In the genomic region with DNA sequence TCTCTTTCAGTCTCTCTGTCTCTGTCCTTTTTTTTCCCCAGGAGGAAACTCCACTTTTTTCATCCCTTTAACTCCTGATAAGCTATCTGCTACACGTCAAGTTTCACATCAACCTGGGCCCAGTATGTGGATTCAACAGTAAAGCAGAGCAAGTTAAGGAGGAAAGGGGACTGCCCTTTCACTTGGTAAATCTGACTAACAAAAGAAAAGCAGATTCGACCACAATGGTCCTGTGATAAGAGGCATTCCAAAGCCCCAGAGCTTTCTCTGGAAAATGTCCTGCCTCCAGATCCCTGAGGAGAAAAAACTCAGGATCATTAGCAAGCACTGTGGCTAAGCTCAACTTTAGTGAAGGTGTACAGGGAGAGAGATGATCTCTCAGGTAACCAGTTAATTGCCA, we compare ENCODE assay signal across 19 mouse cellular contexts. TPM values are rescaled to one million over a fixed set of nuclear protein-coding genes. Genes with fewer than 3 reads are reported as not detected.
"Had no signal": no experiment of that assay in that cellular context is flagged by ENCODE, and none has a peak within 500 bp of the region (broad histone marks: within the 10 kb centered on the region; RNA-seq: fewer than 3 reads in every experiment).

No protein-coding gene starts in this region.

- ATAC-seq: liver, postnatal 0 days; lung, postnatal 0 days; midbrain, embryonic 13.5 days; midbrain, embryonic 15.5 days had no signal

- H3K4me1 ChIP-seq: lung, embryonic 15.5 days; megakaryocyte, embryonic 14.5 days; midbrain, embryonic 13.5 days; midbrain, embryonic 15.5 days; neural tube, embryonic 12.5 days; stomach, embryonic 15.5 days had no signal

- DNase-seq: liver, postnatal 0 days; lung, adult 2 months; lung, postnatal 14 days; lung, postnatal 36 days; right cerebral cortex, postnatal 14 days; thymus, adult 2 months; thymus, postnatal 25 days; thymus, postnatal 4 days had no signal

- H3K27ac ChIP-seq: lung, embryonic 15.5 days; macrophage; midbrain, embryonic 13.5 days; midbrain, embryonic 15.5 days; neural tube, embryonic 12.5 days; stomach, embryonic 15.5 days; stomach, postnatal 0 days had no signal

- H3K4me3 ChIP-seq: lung, embryonic 15.5 days; megakaryocyte, embryonic 14.5 days; midbrain, embryonic 13.5 days; midbrain, embryonic 15.5 days; neural tube, embryonic 12.5 days; stomach, embryonic 15.5 days had no signal

RNA-seq across cellular contexts. Expression of gene Pcdh19, which starts 13.7 kb away (rescaled TPM):
- total RNA-seq: megakaryocyte progenitor cell, adult 5-6 weeks; neutrophil, adult 5-6 weeks had no signal
- polyA plus RNA-seq: macrophage had no signal
